Mouse (Mus musculus): ENCODE results near the gene Fbxw9. TPM values are rescaled to one million over a fixed set of nuclear protein-coding genes. Genes with fewer than 3 reads are reported as not detected.

Gene Fbxw9
- polyA plus RNA-seq (2012; rRNA removed): 56.8 and 59.4 TPM in 2 replicates

- DNase-seq (ENCODE audit: low read depth): no peak
These were observed at the start of gene Fbxw9 for GRCm38 (mm10) chr8:85059879-85060616. TSS of gene Fbxw9 (plus strand) at chr8:85060055.

- DNase-seq (ENCODE audit: low read depth): no peak
These were observed 48.6 kb upstream of the Fbxw9 start for GRCm38 (mm10) chr8:85011242-85011641.

GRCm38 (mm10) chr8:85013230-85013840, 46.5 kb upstream of the Fbxw9 start:
- DNase-seq (ENCODE audit: low read depth): no peak

GRCm38 (mm10) chr8:85014431-85014830, 45.4 kb upstream of the Fbxw9 start, which contains the start of gene Best2:
TSS of gene Best2 (minus strand) at chr8:85014531.
- DNase-seq (ENCODE audit: low read depth): no peak

GRCm38 (mm10) chr8:85016724-85017123, 43.1 kb upstream of the Fbxw9 start:
- no peak for DNase-seq (ENCODE audit: low read depth)

GRCm38 (mm10) chr8:85017209-85017608, 42.6 kb upstream of the Fbxw9 start:
- no peak for DNase-seq (ENCODE audit: low read depth)

- DNase-seq (ENCODE audit: low read depth): no peak
These were observed 38.3 kb upstream of the Fbxw9 start for GRCm38 (mm10) chr8:85021514-85022055.

GRCm38 (mm10) chr8:85023846-85024245, 36.0 kb upstream of the Fbxw9 start:
- no peak for DNase-seq (ENCODE audit: low read depth)

GRCm38 (mm10) chr8:85025098-85025932, 34.5 kb upstream of the Fbxw9 start, which contains the start of gene Asna1:
TSS of gene Asna1 (minus strand) at chr8:85025281.
- DNase-seq (ENCODE audit: low read depth): no peak

GRCm38 (mm10) chr8:85026670-85027515, 33.0 kb upstream of the Fbxw9 start, which contains the start of gene Trir:
TSS of gene Trir (plus strand) at chr8:85026823.
- no peak for DNase-seq (ENCODE audit: low read depth)

- DNase-seq (ENCODE audit: low read depth): no peak
These were observed 32.4 kb upstream of the Fbxw9 start for GRCm38 (mm10) chr8:85027516-85027855.

GRCm38 (mm10) chr8:85027922-85028321, 31.9 kb upstream of the Fbxw9 start:
- no peak for DNase-seq (ENCODE audit: low read depth)

- DNase-seq (ENCODE audit: low read depth): no peak
These were observed 30.6 kb upstream of the Fbxw9 start for GRCm38 (mm10) chr8:85029271-85029670.

- DNase-seq (ENCODE audit: low read depth): no peak
These were observed 27.1 kb upstream of the Fbxw9 start for GRCm38 (mm10) chr8:85032622-85033311.

- no peak for DNase-seq (ENCODE audit: low read depth)
These were observed 26.0 kb upstream of the Fbxw9 start for GRCm38 (mm10) chr8:85033867-85034266.

- no peak for DNase-seq (ENCODE audit: low read depth)
These were observed 25.1 kb upstream of the Fbxw9 start for GRCm38 (mm10) chr8:85034764-85035163.

GRCm38 (mm10) chr8:85035165-85035727, 24.6 kb upstream of the Fbxw9 start:
- DNase-seq (ENCODE audit: low read depth): no peak

- no peak for DNase-seq (ENCODE audit: low read depth)
These were observed 24.0 kb upstream of the Fbxw9 start for GRCm38 (mm10) chr8:85035728-85036310.

- DNase-seq (ENCODE audit: low read depth): no peak
These were observed 23.5 kb upstream of the Fbxw9 start for GRCm38 (mm10) chr8:85036381-85036717.
